Comparison of ENCODE assay signal across 7 mouse cellular contexts in genomic region chr4:137979066-137979644, GRCm38 (mm10). TPM values are rescaled to one million over a fixed set of nuclear protein-coding genes. Genes with fewer than 3 reads are reported as not detected.
DNase-seq lines count a peak whose midpoint lies in the region; ATAC-seq and TF ChIP-seq lines count a peak whose summit lies in the region.
"Not testable (repeated sequence)": the region's sequence is repeated elsewhere in the genome, so short reads cannot be mapped to it uniquely, and the experiment has no call there.

No protein-coding gene starts in this region.

- H3K4me2 ChIP-seq in forebrain, embryonic 14.5 days (ENCODE audit: low read length); heart, embryonic 14.5 days (ENCODE audit: low read length); hindbrain, embryonic 12.5 days (replicated peaks); hindbrain, postnatal 0 days (ENCODE audit: low read depth, low read length); midbrain, embryonic 11.5 days; midbrain, embryonic 16.5 days (ENCODE audit: low read length); neural tube, embryonic 14.5 days (ENCODE audit: low read depth, low read length): not testable (repeated sequence)

- H3K27me3 ChIP-seq in forebrain, embryonic 14.5 days (replicated peaks; ENCODE audit: control insufficient read depth, insufficient read depth, low read length); heart, embryonic 14.5 days (ENCODE audit: control insufficient read depth, insufficient read depth, low read length); hindbrain, embryonic 12.5 days; hindbrain, postnatal 0 days (ENCODE audit: insufficient read depth, low read length); midbrain, embryonic 11.5 days (ENCODE audit: control insufficient read depth, insufficient read depth, low read length); midbrain, embryonic 16.5 days (ENCODE audit: control insufficient read depth, insufficient read depth, low read depth, low read length); neural tube, embryonic 14.5 days (ENCODE audit: control insufficient read depth, insufficient read depth, low read length): not testable (repeated sequence)

- not testable (repeated sequence) for H3K4me3 ChIP-seq in forebrain, embryonic 14.5 days (ENCODE audit: low read depth, low read length); heart, embryonic 14.5 days (ENCODE audit: control insufficient read depth in 1 of 2, insufficient read depth in 1 of 2, low read depth in 1 of 2, low read length in 2 of 2); hindbrain, embryonic 12.5 days; hindbrain, postnatal 0 days (ENCODE audit: low read length); midbrain, embryonic 11.5 days (ENCODE audit: low read depth, low read length); midbrain, embryonic 16.5 days (ENCODE audit: low read depth, low read length); neural tube, embryonic 14.5 days (ENCODE audit: low read depth, low read length)

- not testable (repeated sequence) for TF ChIP-seq CTCF in hindbrain, postnatal 0 days (IDR thresholded peaks at IDR 0.05; ENCODE audit: low read depth)

- H3K36me3 ChIP-seq in forebrain, embryonic 14.5 days (ENCODE audit: control insufficient read depth, insufficient read depth, low read length); heart, embryonic 14.5 days (ENCODE audit: control insufficient read depth, insufficient read depth, low read length); hindbrain, embryonic 12.5 days; hindbrain, postnatal 0 days (ENCODE audit: insufficient read depth, low read length); midbrain, embryonic 11.5 days (ENCODE audit: control insufficient read depth, insufficient read depth, low read length); midbrain, embryonic 16.5 days (ENCODE audit: control insufficient read depth, insufficient read depth, low read length); neural tube, embryonic 14.5 days (ENCODE audit: control insufficient read depth, insufficient read depth, low read length): not testable (repeated sequence)

- no CpG with 5 or more reads among the region's 11 CpGs for WGBS in forebrain, embryonic 14.5 days
- no CpG with 5 or more reads among the region's 11 CpGs for WGBS in heart, embryonic 14.5 days
- WGBS in hindbrain, embryonic 12.5 days, result no CpG with 5 or more reads among the region's 11 CpGs
- WGBS in hindbrain, postnatal 0 days, result no CpG with 5 or more reads among the region's 11 CpGs
- WGBS in midbrain, embryonic 11.5 days, result no CpG with 5 or more reads among the region's 11 CpGs
- WGBS in midbrain, embryonic 16.5 days, result no CpG with 5 or more reads among the region's 11 CpGs
- WGBS in neural tube, embryonic 14.5 days, result no CpG with 5 or more reads among the region's 11 CpGs

- H3K4me1 ChIP-seq in forebrain, embryonic 14.5 days (ENCODE audit: control insufficient read depth, insufficient read depth, low read length); heart, embryonic 14.5 days (ENCODE audit: control insufficient read depth in 2 of 2, insufficient read depth in 2 of 2, low read length in 2 of 2); hindbrain, embryonic 12.5 days; hindbrain, postnatal 0 days (ENCODE audit: insufficient read depth, low read length); midbrain, embryonic 11.5 days (ENCODE audit: control insufficient read depth, insufficient read depth, low read length); midbrain, embryonic 16.5 days (ENCODE audit: control insufficient read depth, insufficient read depth, low read length); neural tube, embryonic 14.5 days (ENCODE audit: control insufficient read depth, insufficient read depth, low read length): not testable (repeated sequence)

- not testable (repeated sequence) for H3K9ac ChIP-seq in forebrain, embryonic 14.5 days (ENCODE audit: low read length); heart, embryonic 14.5 days (ENCODE audit: low read length); hindbrain, embryonic 12.5 days; hindbrain, postnatal 0 days (replicated peaks; ENCODE audit: low read length); midbrain, embryonic 11.5 days (ENCODE audit: low read length); midbrain, embryonic 16.5 days (ENCODE audit: low read depth, low read length); neural tube, embryonic 14.5 days (replicated peaks; ENCODE audit: low read depth, low read length)

- DNase-seq in forebrain, embryonic 14.5 days (ENCODE audit: low spot score); hindbrain, postnatal 0 days (ENCODE audit: low spot score); midbrain, embryonic 11.5 days (ENCODE audit: low spot score, missing footprints): not testable (repeated sequence)

- not testable (repeated sequence) for H3K9me3 ChIP-seq in forebrain, embryonic 14.5 days (replicated peaks; ENCODE audit: control insufficient read depth, low read length); heart, embryonic 14.5 days (ENCODE audit: control insufficient read depth, low read length); hindbrain, embryonic 12.5 days (replicated peaks); hindbrain, postnatal 0 days (ENCODE audit: low read length); midbrain, embryonic 11.5 days (ENCODE audit: control insufficient read depth, low read length); midbrain, embryonic 16.5 days (replicated peaks; ENCODE audit: control insufficient read depth, low read length, poor library complexity, severe bottlenecking); neural tube, embryonic 14.5 days (ENCODE audit: control insufficient read depth, low read length)

- not testable (repeated sequence) for H3K27ac ChIP-seq in forebrain, embryonic 14.5 days (ENCODE audit: low read depth, low read length); heart, embryonic 14.5 days (replicated peaks in 1 of 2; ENCODE audit: control insufficient read depth in 1 of 2, insufficient read depth in 1 of 2, low read depth in 2 of 2, low read length in 2 of 2); hindbrain, embryonic 12.5 days; hindbrain, postnatal 0 days; midbrain, embryonic 11.5 days (ENCODE audit: low read depth, low read length); midbrain, embryonic 16.5 days (ENCODE audit: low read length); neural tube, embryonic 14.5 days (ENCODE audit: low read depth, low read length)

- ATAC-seq in forebrain, embryonic 14.5 days, result peak; percentile 70
- ATAC-seq in heart, embryonic 14.5 days (ENCODE audit: insufficient number of reproducible peaks, insufficient read depth, low FRiP score, low read depth), result peak; percentile 22; the same call in 1 of the 2 replicates
- ATAC-seq in hindbrain, embryonic 12.5 days (ENCODE audit: low FRiP score), result peak; percentile 63
- peak; percentile 64 for ATAC-seq in hindbrain, postnatal 0 days
- ATAC-seq in midbrain, embryonic 11.5 days (ENCODE audit: low FRiP score), result peak; percentile 70
- peak; percentile 54 for ATAC-seq in midbrain, embryonic 16.5 days
- 0 out of 2 replicates have a peak, but pooled peaks have one; percentile 37 for ATAC-seq in neural tube, embryonic 14.5 days (ENCODE audit: low read depth)

RNA-seq across cellular contexts. Expression of gene Eif4g3, which starts 13.7 kb away (rescaled TPM):
- polyA plus RNA-seq in forebrain, embryonic 14.5 days (2014; fragmentation: Nextera tagmentation; extraction: Ambion mirVana), result 31.6 and 42.2 TPM in 2 replicates
- 24.9 and 25.1 TPM in 2 replicates for polyA plus RNA-seq in heart, embryonic 14.5 days (2014; fragmentation: Nextera tagmentation; extraction: Ambion mirVana)
- 61.6 and 61.7 TPM in 2 replicates for polyA plus RNA-seq in hindbrain, embryonic 12.5 days (2016; fragmentation: Nextera tagmentation; extraction: Ambion mirVana)
- total RNA-seq in hindbrain, postnatal 0 days (2014; rRNA removed), result 51.1 and 55.9 TPM in 2 replicates
- polyA plus RNA-seq in hindbrain, postnatal 0 days (2015; fragmentation: Nextera tagmentation; extraction: Ambion mirVana), result 32.3 and 36.5 TPM in 2 replicates
- 39.5 and 41.9 TPM in 2 replicates for polyA plus RNA-seq in midbrain, embryonic 11.5 days (2014; fragmentation: Nextera tagmentation; extraction: Ambion mirVana)
- 48.7 and 54.1 TPM in 2 replicates for polyA plus RNA-seq in midbrain, embryonic 16.5 days (2015; fragmentation: Nextera tagmentation; extraction: Ambion mirVana)
- 64.9 and 71.4 TPM in 2 replicates for polyA plus RNA-seq in neural tube, embryonic 14.5 days (2014; fragmentation: Nextera tagmentation; extraction: Ambion mirVana)
